Mouse (Mus musculus) olfactory bulb, adult 2 months (tissue): ENCODE data around the gene Procr. TPM values are rescaled to one million over a fixed set of nuclear protein-coding genes. Genes with fewer than 3 reads are reported as not detected.
A peak's percentile ranks its signal among the peaks of the same experiment; 100 is the strongest.

Source experiments
- H3K27ac ChIP-seq: fragments of 200-500 bp; 2 replicates; pipeline ENCODE4 v1.5.1; 2012; ENCODE audit warnings: low read depth, low read length; ENCODE audit not compliant: insufficient read depth
- H3K4me1 ChIP-seq: fragments of 200-500 bp; 2 replicates; pipeline ENCODE4 v1.6.1; 2012; ENCODE audit warnings: low read length; ENCODE audit not compliant: control insufficient read depth, insufficient read depth
- H3K4me3 ChIP-seq: fragments of 200-500 bp; 2 replicates; pipeline ENCODE4 v1.5.1; 2012; ENCODE audit warnings: mild to moderate bottlenecking, low read depth, low read length, moderate library complexity; ENCODE audit not compliant: insufficient read depth
- CTCF ChIP-seq: fragments of 200-500 bp; IDR thresholded peaks from 2 replicates; pipeline ENCODE4 v1.5.1; 2012; ENCODE audit warnings: low read depth, mild to moderate bottlenecking, low read length, moderate library complexity; ENCODE audit not compliant: insufficient read depth
- POLR2A ChIP-seq: fragments of 200-500 bp; IDR thresholded peaks from 2 replicates; pipeline ENCODE4 v1.6.1; 2012; ENCODE audit warnings: mild to moderate bottlenecking, low read depth, low read length, moderate library complexity; ENCODE audit not compliant: insufficient read depth
- WGBS: fragments of 180-500 bp; shearing (Covaris S2); methylation state at CpG from one replicate; pipeline ENCODE4 v1.1.7; 2018; 5-methylcytosine and 5-hydroxymethylcytosine counted together
- polyA plus RNA-seq: library from polyadenylated mRNA; stranded (reverse); fragments of >200 nt; gene quantifications from 2 replicates; pipeline ENCODE4 v1.2.4, GENCODE M21; 2012; ENCODE audit warnings: low replicate concordance; ENCODE audit not compliant: missing spikeins, insufficient read depth, insufficient read length

Procr gene
- not detected in 2 replicates for polyA plus RNA-seq

DNA sequence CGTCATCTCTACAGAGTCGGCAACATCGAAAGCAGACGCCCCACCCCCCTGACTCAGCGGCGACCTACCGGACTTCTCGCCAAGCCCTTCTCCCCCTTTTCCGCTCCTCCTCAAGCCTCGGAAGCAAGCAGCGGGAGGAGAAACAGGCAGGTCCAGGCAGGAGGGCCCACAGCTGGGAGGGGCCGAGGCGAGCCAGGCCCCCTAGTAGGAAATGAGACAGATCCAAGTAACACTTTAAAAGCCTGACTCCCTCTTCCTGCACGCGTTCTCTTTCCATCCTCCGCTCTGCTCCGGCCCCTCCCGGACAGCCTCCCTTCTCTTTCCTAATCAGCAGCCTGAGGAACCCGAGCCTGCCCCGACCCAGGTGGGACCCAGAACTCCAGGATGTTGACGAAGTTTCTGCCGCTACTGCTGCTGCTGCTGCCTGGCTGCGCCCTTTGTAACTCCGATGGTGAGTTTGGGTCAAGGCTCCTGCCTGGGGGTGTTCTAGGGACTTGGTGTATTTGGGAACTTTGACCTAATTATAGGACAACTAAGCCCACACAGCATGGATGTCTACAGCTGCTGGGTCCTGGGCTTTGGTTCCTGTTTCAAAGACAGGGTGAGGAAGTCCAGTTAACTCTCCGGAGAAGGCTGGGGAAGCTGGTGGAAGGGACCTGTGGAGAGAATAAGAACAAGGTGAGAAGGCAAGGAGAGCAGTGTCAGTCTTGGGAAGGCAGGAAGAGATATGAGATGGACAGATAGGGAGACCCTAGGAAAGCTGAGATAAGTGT is at the start of gene Procr:
Gene Procr (plus strand): TSS at position 104 of the 773 bp plus-strand sequence.
- Histone ChIP-seq H3K4me3 (peak within 1 kb of the TSS; percentile 34), H3K4me1 (peaks cover 22% of the 10 kb centered on the region), H3K27ac (no peak within 1 kb of the TSS)
- TF ChIP-seq POLR2A, result no peak
- no peak for TF ChIP-seq CTCF
- WGBS, result 7% methylated on average over 25 of the region's 25 CpGs

DNA sequence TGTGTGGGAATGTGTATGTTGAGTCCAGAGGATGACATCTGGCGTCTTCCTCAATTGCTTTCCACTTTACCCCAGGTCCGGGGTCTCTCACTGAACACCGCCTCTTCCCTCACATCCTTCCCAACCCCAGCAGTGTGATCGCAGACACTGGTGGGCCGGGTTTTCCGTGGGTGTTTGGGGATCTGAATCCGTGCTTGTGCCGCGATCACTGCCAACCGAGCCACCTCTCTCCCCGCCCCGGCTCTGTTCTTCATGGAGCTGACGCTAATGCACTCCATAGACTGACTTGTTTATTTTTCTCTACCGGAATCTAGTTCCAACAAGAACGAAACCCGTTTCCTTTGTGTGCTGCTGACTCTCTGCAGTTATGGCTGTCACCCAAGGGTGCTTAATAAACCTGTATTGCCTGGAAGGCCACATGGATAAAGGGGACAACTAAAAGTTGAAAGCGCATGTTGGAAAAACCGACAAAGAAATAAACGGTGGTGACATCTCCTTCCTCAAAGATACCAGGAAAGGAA is 49.5 kb upstream of the Procr start:
- TF ChIP-seq CTCF (no peak), POLR2A (no peak)
- 63% methylated on average over 19 of the region's 19 CpGs for WGBS
- Histone ChIP-seq H3K4me1 (no peaks in the 10 kb centered on the region), H3K4me3 (no peak overlapping the region), H3K27ac (no peak overlapping the region)

DNA sequence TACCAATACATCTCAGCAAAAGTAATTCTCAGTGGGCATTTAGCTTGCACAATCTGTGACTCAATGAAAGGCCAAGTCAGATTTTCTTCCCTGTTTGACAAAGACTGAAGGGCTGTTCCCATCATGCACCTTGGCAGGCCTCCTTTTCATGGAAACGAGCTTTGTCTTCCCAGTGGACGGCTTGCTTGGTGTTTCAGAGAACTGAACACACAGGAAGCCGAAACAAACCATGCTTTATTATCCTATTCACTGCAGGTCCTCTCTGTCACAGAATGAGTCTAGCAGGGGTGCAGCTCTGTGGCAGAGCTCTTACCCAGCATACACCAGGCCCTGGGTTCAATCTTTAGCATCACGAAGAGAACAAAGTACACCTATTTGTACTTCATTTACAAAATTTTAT is 47.3 kb upstream of the Procr start:
- peaks cover 6% of the 10 kb centered on the region for H3K4me1 ChIP-seq
- H3K27ac ChIP-seq, result no peak overlapping the region
- H3K4me3 ChIP-seq, result no peak overlapping the region
- TF ChIP-seq POLR2A (no peak), CTCF (no peak)
- 29% methylated on average over 4 of the region's 4 CpGs for WGBS

DNA sequence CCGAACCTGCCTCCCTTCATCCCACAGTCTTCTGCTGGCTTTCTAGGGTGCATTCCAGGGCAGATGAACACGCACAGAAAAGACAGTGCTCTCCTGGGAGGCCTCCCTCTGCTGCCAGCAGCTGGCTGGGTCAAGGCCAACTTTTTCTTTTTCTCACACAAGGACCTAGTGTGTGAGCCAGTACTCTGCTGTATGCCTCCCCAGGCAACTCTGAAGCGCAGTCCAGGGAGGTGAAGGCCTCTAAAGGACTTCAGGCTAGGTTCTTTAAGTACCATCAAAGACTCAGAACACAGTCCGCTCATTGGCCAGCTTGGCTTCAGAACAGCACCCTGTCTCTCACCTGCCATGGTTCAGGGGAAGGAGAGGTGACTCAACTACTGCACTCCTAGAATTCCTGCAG is 43.7 kb upstream of the Procr start:
- WGBS, result 42% methylated on average over 4 of the region's 4 CpGs
- Histone ChIP-seq H3K27ac (no peak overlapping the region), H3K4me3 (no peak overlapping the region), H3K4me1 (peaks cover 6% of the 10 kb centered on the region)
- TF ChIP-seq CTCF (no peak), POLR2A (no peak)

DNA sequence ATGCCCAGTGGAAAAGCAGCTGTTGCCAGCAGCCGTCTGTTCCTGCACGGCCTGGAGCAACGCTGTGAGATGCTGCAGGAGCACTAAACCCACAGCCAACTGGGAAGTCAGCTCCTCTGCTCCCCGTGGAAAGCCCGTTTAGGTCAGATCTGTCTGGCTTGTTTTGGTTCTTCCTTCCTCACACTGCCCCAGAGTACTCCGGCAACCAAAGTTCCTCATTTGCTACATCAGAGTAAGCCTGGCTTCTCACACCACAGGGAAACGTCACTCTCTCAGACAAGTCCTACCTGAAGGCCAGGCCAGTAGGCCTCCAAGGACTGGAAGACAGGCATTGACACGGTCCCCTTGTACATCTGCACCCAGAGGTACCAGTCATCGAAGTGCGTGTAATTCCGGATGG is 40.4 kb upstream of the Procr start:
- Histone ChIP-seq H3K27ac (no peak overlapping the region), H3K4me3 (no peak overlapping the region), H3K4me1 (peaks cover 6% of the 10 kb centered on the region)
- TF ChIP-seq POLR2A, result no peak
- TF ChIP-seq CTCF, result no peak
- WGBS, result 89% methylated on average over 11 of the region's 11 CpGs

DNA sequence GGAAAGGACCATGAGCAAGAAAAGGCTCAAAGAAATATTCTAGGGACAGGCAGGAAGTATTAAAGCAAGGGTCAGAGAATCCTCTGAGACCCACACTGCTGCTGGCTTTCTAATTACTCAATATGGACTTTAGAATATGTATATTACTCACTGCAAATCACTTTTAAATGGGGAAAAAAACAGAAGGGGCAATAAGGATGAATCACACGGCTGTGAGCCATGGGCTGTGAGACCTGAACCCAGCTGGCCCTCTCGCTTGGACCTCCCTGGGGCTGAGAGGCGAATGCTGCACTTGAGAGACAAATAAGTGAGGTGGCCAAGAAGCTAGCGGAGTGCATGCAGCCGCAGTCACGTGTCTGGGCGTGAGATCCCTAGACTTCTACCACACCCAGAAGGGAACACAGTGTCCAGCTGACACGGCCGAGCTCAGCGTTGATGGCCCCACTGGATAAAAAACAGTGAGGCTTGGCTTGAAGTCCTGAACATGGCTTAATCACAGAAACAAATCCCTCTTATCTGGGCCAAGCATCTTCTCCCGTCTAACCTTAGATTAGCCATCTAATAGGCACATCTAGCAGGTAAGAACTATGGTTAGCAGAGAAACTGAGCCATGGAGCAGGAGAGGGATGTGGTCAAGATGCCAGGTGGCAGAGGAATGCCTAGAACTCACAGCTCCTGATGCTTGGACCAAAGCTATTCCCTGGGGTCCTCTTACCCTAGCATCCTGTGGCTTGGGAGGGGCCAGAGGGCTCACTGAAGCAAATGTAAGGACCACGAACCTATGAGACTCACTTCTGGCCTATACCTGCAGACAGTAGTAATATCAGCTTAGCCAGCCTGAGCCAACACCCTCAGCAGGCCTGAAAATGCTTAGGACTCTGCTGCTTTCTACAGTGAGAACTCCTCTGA is 33.6 kb upstream of the Procr start:
- TF ChIP-seq CTCF, result no peak
- TF ChIP-seq POLR2A, result no peak
- no peak overlapping the region for H3K4me3 ChIP-seq
- H3K27ac ChIP-seq, result no peak overlapping the region
- H3K4me1 ChIP-seq, result no peaks in the 10 kb centered on the region
- WGBS, result 91% methylated on average over 12 of the region's 12 CpGs

DNA sequence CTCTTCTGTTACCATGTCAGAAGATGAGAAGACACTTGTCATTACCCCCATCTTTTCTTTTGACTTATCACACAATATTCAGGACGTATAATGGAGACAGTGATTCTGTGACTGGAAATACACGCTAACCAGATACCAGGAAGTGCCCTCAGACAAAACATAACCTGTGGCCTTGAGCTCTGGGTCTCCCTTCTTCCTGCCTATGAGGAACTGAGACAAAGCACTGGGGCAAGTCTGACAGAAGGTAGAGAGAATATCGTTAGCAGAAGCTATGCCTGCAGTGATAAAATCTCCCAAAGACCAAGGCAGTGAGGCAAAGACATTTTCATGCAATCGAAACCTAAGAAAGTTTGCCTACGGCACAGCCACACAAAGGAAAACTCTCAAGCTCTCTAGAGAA is 30.3 kb upstream of the Procr start:
- Histone ChIP-seq H3K27ac (no peak overlapping the region), H3K4me1 (no peaks in the 10 kb centered on the region), H3K4me3 (no peak overlapping the region)
- WGBS, result 90% methylated on average over 5 of the region's 5 CpGs
- TF ChIP-seq POLR2A (no peak), CTCF (no peak)

DNA sequence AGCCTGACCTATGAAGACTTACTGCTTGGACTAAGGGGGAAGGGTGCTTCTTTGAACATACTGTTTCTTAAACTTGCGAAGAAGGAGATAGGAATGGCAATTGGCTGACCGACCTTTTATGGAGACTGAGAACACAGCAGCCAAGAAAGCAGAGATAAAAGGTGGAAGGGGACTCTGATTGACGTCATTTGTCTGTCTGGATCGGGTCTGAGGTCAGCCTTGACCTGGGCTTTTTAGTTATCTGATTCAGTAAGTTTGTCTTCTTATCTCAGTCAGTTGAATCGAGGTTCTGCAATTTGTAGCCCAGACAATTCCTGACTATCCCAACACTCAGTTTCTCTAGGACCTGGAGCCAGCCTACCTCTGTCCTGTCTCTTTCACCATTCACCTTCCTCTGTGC is 26.9 kb upstream of the Procr start:
- H3K4me1 ChIP-seq, result peaks cover 9% of the 10 kb centered on the region
- TF ChIP-seq POLR2A, result no peak
- TF ChIP-seq CTCF, result no peak
- WGBS, result 88% methylated on average over 5 of the region's 5 CpGs

DNA sequence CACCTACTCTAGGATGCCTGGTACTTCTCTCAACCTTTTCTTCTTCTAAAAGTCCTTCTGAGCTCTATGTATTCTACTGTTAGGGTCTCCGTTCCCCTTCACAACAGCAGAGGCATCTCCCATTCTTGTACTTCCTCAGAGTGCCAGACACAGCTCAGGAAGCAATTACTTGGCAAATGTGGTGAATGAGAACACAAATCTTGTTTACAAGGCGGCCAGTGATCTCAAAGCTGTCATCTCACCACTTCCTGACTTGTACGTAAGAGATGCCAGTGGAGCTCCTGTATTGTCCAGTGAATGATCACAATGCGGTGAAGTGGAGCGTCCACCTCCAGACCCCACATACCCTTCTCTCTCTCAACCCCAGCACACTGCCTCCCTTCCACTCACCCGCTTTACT is 26.4 kb upstream of the Procr start:
- Histone ChIP-seq H3K4me1 (peaks cover 9% of the 10 kb centered on the region), H3K4me3 (no peak overlapping the region), H3K27ac (no peak overlapping the region)
- WGBS, result 90% methylated on average over 6 of the region's 6 CpGs
- no peak for TF ChIP-seq CTCF
- no peak for TF ChIP-seq POLR2A

More for the DNA sequence above, 26.9 kb upstream of the Procr start:
- Histone ChIP-seq H3K4me3 (no peak overlapping the region), H3K27ac (no peak overlapping the region)
